Mouse (Mus musculus) right cerebral cortex, adult 2 months (tissue): ENCODE measurements around the gene Bnip3.

Experiments
- DNase-seq, 2 experiments: peaks; one replicate each; pipeline ENCODE4 v3.0.0; 2021 to 2022; ENCODE audit warnings: low spot score in 2 of 2

Gene Bnip3

DNA sequence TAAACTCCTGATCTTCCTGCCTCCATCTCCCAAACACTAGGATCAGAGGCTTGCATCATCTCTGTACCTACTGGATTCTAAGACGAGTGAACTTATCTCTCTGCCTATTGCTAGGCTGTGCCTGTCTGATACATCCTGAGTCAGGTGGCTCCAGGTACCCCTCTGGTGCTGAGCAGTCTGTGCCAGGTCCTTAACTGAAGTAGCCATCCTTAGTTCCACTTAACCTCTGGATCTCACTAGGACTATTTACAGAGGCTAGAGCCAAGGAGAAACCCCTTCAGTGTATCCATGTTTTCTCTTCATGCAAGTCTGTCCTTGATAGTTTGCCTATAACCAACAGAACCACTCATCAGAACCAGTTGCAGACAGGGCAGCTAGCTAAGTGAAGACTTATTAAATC, 2.9 kb downstream of the Bnip3 start:
- DNase-seq = no peak

DNA sequence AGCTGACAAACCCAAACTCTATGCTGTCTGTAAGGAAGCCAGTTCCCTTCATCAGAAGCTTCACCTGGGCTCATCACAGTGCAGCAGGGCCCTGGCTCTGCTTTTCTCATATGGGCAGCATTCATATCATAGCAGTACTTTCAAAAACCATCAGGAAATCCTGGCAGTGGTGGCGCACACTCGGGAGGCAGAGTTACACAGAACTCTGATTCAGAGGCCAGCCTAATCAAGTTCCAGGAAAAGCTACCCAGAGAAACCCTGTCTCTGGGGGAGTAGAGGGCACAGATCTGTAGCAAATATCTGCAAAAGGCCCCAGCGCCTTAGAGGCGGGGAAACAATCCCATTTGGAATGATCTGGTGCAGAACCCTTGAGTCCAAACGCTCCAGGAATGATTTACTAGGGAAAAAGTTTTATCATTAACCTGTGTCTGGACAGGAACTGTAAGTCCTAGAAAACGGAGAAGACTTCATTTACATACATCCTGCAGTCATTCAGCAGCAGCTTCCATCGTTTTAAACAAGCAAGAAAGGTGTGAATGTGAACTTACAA, 5.4 kb downstream of the Bnip3 start:
- DNase-seq = no peak

DNA sequence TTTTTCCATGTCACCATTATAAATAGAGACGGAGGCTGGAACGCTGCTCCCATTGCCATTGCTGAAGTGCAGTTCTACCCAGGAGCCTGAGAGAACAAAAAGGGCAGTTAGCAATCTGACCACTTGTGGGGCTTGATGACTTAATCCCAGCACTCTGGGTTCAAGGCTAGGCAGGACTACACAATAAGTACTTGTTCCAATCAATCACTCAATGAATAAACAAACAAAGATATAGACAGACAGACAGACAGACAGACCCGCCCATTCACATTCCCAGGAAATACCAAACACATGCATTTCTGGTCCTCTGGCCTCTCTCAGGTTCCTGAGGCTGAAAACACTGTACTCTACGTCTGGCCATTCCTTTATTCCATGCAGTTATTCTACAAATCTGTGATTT, 10.6 kb downstream of the Bnip3 start:
- no peak for DNase-seq

- DNase-seq = no peak
These were observed 11.2 kb downstream of the Bnip3 start for GRCm38 (mm10) chr7:138898122-138898521.

- DNase-seq = no peak
These were observed 23.7 kb downstream of the Bnip3 start for GRCm38 (mm10) chr7:138885365-138886289.

GRCm38 (mm10) chr7:138883724-138884123, 25.6 kb downstream of the Bnip3 start:
- no peak for DNase-seq

DNA sequence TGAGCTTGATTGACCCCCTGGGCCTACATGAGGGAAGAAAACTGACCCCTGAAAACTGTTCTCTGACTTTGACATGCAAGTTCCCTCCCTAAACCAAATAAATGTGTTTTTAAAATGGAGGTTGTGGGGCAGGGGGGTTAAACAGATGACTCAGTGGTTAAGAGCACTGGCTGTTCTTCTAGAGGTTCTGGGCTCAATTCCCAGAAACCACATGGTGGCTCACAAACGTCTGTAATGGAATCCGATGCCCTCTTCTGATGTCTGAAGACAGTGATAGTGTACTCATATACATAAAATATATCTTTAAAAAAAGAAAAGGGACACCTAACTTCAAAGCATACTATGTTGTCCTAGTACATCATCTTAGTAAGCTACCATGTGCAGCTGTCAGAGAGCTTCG, 34.3 kb downstream of the Bnip3 start:
- no peak for DNase-seq

- no peak for DNase-seq
These were observed 36.4 kb downstream of the Bnip3 start for GRCm38 (mm10) chr7:138872956-138873355.

GRCm38 (mm10) chr7:138868316-138868715, 41.0 kb downstream of the Bnip3 start:
- no peak for DNase-seq

- no peak for DNase-seq
These were observed 42.0 kb downstream of the Bnip3 start for GRCm38 (mm10) chr7:138867286-138867685.

GRCm38 (mm10) chr7:138864776-138865175, 44.5 kb downstream of the Bnip3 start:
- DNase-seq = no peak

DNA sequence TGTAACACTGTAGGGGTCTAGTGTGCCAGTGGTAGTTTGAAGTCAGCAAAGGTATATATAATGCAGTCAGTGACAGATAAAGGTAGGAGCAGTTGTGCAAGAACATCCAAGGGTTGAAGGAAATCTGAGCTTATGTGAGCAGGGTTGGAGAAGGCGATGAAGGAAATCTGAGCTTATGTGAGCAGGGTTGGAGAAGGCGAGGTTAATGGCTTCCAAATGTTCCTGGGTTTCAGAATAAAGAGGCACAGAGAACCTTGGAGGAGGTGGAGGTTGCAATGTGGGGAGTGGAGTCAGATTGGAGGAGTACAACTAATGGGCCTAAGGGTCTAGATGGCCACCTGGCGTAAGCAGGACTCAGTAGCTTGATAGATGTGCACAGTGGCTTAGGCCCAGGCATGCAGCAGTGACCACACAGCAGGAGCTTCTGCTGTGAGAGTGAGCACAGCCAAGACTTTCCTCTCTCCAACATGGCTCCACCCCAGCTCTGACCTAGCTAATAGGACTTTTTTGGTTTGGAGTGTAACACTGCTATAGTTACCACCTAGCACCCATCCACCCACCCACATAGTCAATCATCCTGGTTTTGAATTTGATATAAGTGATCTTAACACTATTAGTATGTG, 45.3 kb downstream of the Bnip3 start:
- DNase-seq = no peak

DNA sequence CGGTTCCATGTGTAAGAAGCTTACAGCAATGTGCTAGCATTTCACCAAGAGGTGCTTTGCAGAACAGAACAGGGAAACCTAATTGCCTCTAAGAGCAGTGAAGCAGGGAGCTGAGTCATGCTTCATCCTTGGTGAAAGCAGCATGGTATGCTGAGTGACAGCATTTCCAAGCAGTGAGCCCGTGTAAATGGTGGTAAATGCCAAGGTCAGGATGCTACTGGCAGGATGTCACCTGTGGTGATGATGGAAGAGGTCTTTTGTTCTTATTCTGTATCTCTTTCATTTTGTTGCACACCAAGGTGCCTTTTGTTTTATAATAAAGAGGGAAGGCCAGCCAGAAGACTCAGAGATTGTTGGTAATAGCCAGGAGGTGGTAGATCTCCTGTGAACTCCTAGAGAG, 52.6 kb downstream of the Bnip3 start:
- DNase-seq = no peak

DNA sequence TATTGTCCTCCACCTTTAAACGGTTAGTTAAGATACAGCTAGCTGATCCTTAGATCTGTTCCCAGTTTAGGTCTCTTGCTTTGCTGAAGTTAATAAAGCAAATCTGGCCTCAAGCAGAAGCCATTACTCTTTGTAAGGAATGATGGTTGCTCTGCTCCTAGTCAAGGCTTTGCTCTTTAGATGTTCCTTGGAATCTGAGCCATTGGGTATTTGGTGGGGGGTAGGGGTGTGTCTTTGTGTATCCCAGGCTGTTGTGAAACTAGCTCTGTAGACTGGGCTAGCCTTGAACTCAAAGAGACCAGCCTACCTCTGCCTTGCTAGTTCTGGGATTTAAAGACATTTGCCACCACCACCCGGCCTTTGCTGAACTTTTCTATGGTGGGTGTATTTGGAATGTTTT, 55.1 kb downstream of the Bnip3 start:
- no peak for DNase-seq

- DNase-seq = no peak
These were observed 55.8 kb downstream of the Bnip3 start for GRCm38 (mm10) chr7:138853417-138854031.

DNA sequence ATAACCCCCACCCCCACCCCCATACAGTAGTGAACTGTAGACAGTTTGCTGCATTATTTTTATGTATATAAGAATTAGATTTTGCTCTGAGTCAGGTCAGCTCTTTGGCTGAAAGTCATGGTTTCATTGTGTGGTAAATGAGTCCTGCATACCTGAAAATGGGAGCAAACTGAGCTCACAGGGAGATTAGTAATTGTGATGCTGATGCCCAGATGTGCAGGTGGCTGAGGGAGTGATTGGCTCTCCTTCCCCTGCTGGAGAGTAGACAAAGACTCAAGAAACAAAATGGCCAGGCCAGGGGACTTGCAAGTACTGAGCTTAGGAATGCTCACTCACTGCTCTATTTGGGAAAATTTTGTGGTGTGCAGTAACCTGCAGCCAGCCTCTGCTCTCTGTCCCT, 59.2 kb downstream of the Bnip3 start:
- DNase-seq = no peak

DNA sequence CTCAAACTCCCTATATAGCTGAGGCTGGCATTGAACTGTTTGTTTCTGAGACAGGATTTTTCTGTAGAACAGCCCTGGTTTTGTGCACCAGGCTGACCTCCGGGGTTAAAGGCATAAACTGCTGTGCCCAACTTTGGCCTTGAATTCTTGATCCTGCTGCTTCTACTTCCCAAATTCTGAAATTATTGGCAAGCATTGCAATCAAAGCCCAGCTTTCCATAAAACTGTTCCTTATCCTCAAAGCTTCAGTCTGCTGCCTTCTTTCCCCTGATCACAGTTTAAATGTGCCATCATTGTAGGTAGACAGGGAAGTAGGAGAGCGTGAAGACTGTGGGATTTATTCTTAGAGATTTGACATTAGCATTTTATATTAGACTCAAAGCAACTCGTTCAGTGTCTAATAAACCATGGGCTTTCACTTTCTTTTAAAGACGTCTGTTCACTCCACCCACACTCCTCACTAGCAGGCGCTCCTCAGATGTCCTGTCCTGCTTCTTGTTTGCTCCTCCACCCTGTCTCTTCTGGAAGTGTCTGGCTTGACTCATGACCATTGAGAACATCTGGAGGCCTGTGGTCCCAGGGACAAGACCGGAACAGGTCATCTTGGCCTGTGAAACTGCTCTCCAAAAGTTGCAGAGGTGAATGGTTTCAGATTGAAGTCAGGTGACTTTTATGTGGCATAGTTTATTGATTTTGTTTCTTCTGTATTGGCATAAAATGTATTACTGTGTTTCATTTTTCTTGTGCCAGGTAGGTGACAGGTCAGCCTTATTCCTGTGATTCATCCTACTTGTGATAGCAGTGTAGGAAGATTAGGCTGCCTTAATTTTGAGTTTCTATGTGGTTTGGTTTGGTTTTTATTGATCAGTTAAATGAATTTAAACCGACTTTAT, 61.0 kb downstream of the Bnip3 start:
- no peak for DNase-seq

DNA sequence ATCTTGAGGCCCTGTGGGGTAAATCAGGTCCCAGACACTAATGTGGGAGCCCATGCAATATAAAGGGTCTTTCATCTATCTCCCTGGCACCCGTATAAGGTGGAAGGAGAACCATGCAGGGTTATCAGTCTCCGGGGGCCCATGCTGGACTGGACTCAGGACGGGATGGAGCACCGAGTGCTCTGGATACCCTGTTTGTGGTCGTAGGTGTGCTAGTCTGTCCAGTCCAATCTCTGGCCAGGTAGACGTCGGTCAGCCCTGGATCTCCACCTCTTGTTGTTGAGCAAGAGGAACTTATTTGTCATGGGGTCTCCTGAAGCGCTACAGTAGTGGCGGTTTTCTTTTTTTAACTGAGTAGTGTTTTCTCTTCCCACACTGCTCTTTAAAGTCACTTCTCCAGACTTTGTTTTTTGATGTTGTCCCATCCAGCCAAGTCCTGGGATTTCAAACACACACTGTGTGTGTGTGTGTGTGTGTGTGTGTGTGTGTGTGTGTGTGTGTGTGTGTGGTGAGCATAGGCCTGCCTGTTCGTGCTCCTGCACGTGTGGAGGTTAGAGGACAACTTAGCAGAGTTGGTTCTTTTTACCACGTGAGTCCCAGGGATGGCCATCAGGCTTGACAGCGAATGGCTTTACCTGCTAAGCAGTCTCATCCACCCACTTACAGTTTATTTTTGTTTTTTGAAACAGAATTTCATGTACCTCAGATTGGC, 61.8 kb downstream of the Bnip3 start:
- DNase-seq = no peak

DNA sequence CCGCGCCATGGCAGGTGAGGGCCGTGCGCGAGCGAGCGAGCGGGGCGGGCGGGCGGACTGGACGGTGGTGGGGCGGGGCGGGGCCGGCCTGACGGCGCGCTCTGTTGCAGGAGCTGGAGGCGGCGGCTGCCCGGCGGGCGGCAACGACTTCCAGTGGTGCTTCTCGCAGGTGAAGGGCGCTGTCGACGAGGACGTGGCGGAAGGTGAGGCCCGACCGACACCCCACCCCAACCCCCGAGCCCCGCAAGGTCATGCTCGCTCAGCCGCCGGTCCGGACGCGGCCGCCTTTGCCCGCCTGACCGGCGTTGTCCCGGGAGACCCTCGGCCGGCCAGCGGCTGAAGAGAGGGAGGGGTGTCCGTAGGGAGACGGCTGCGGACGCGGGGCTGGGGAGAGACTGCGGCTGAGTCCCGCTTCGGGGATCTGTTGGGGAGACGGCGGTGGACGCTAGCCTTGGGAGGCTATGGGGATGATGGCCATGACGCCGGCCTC, 62.8 kb downstream of the Bnip3 start:
- DNase-seq = peak in 1 of 2 experiments; percentile 34

DNA sequence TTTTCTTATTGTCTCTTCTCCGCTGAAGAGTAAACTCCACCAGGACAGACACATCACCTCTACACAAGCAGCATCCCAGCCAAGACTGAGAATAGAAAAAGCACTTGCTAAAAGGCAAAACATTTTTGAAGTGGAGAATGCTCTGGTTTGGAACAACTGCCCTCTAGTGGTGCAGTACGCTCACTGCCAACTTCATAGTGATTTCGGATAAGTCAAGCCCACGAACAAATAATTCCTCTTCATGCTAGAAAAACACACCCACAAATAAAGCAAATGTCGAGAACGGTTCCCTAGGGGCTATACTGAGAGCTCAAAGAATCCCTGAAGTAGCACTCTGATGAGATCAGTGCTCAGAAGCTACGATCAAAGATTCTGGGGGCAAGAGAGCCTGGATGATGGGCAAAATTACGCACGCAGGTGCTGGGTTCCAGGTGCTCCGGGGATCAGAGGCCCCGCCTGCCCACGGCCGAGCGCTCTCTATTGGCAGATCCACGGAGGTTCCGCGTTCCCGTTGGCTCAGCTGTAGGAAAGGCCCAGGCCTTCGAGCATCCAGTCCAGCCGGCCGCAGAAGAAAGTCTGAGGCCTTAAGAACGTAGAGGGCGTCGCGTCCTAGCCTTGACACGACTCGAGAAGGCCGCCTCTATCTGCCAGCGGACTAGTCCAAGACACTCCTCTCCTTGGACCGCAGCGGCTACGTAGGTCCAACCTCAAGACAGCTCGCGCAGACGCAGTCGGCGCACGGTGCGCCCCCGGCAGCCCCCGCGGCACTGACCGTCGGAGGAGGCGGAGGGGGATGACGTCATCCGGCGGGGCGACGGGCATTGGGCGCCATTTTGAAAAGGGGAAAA, 63.6 kb downstream of the Bnip3 start, which contains the start of the genes Ppp2r2d and Mapk1ip1:
TSS of gene Ppp2r2d (plus strand) at position 536 of the 848 bp plus-strand sequence.
TSS of gene Mapk1ip1 (minus strand) at position 730 of the 848 bp plus-strand sequence.
- peak; percentile 93 to 94 for DNase-seq
